Mouse (Mus musculus) 3134 (cell line): ENCODE results near the gene Olfr839-ps1.

Experiments used
- DNase-seq: peaks from one replicate; pipeline ENCODE4 v3.0.0-alpha.2; 2011; ENCODE audit warnings: low spot score; ENCODE audit not compliant: insufficient read length; ENCODE audit errors: extremely low read depth

Gene Olfr839-ps1

GRCm38 (mm10) chr9:19177212-19177611 lies at the start of gene Olfr839-ps1:
Gene Olfr839-ps1 (minus strand): TSS chr9:19177312.
- DNase-seq = no peak

GRCm38 (mm10) chr9:19136017-19136416 lies 41.1 kb downstream of the Olfr839-ps1 start, which contains the start of gene Olfr837:
Gene Olfr837 (plus strand): TSS chr9:19136317.
- no peak for DNase-seq

GRCm38 (mm10) chr9:19120082-19120481 lies 57.0 kb downstream of the Olfr839-ps1 start, which contains the start of gene Olfr836:
Gene Olfr836 (plus strand): TSS chr9:19120382.
- no peak for DNase-seq
